Mouse (Mus musculus) E14TG2a.4 (cell line): ENCODE data around the gene Rin1.

Source experiments
- CTCF ChIP-seq: conservative IDR thresholded peaks from 2 replicates; pipeline ENCODE4 v1.5.1; 2014; ENCODE audit warnings: low read length
- NANOG ChIP-seq: IDR thresholded peaks from 2 replicates; pipeline ENCODE4 v1.6.1; 2014; ENCODE audit warnings: borderline replicate concordance, low read length, mixed read lengths

DNA sequence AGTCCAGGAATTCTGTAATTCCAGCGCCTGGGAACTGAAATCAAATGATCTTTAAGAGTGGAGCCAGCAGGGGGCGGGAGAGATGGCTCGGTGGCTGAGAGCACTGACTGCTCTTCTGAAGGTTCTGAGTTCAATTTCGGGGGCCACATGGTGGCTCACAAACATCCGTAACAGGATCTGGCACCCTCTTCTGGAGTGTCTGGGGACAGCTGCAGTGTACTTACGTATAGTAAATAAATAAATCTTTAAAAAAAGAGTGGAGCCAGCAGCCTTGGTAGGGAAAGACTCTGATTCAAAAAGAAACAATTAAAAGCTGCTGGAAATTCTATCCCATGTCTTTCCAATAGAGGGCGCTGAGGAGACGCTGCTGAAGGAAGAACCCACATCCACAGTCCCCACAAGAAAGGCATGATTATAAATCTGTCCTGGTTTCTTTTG lies 35.3 kb upstream of the Rin1 start:
- peak; percentile 76 for TF ChIP-seq CTCF
- no peak for TF ChIP-seq NANOG
